Mouse (Mus musculus): ENCODE data around the gene Hoxc6. TPM values are rescaled to one million over a fixed set of nuclear protein-coding genes. Genes with fewer than 3 reads are reported as not detected.

The Hoxc6 gene
- total RNA-seq, 2 experiments from 2014 or later = not detected

DNA sequence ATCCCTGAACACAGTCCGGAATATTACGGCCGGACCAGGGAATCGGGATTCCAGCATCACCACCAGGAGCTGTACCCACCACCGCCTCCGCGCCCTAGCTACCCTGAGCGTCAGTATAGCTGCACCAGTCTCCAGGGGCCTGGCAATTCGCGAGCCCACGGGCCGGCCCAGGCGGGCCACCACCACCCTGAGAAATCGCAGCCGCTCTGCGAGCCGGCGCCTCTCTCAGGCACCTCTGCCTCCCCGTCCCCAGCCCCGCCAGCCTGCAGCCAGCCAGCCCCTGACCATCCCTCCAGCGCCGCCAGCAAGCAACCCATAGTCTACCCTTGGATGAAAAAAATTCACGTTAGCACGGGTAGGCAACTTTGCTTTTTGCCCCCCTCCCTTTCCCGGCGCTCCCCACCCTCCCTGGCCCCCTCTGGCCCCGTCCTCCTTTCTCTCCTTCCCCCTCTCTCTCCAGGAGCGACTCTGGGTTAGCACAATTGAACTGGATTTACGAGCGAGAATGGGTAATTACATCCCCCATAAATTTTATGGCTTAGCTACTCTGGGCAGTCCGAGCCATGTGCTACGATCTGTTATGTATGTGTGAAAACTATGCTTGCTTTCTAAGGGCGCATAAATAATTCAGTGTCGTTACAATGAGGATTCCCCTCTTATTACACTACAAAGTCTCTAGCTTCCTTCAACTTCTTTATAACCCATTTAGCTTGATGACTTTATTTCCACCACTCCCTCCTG is 36.9 kb downstream of the Hoxc6 start:
- ATAC-seq (replicated peaks; ENCODE audit: poor library complexity) = no peak

DNA sequence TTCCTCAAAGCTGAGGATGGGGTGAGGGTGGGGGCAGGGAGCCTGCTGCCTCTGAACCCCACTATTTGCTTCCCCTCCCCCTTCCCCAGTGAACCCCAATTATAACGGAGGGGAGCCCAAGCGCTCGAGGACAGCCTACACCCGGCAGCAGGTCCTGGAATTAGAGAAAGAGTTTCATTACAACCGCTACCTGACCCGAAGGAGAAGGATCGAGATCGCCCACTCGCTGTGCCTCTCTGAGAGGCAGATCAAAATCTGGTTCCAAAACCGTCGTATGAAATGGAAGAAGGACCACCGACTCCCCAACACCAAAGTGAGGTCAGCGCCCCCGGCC is 37.5 kb downstream of the Hoxc6 start:
- ATAC-seq (replicated peaks; ENCODE audit: poor library complexity) = no peak

DNA sequence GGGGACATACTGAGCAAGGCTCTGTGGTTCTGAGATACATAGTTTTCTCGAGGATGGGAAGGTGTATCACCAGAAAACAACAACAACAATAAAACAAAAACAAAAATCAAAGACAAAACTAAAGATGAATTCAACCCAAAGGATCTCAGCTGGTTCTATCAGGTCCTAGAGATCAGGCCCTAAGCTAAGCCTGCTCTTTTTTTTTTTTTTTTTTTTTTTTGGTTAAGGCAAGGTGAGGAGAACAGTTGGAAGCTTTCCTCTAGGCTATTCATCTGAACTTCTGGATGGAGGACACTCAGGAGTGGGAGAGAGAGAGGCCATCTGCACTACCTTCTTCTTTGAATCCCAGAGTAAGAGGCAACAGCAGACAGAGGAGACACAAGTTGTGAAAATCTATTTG is 39.5 kb downstream of the Hoxc6 start:
- ATAC-seq (replicated peaks; ENCODE audit: poor library complexity) = no peak

- ATAC-seq (replicated peaks; ENCODE audit: poor library complexity) = no peak
Observed at GRCm38 (mm10) chr15:103038701-103039480, 40.8 kb downstream of the Hoxc6 start.

DNA sequence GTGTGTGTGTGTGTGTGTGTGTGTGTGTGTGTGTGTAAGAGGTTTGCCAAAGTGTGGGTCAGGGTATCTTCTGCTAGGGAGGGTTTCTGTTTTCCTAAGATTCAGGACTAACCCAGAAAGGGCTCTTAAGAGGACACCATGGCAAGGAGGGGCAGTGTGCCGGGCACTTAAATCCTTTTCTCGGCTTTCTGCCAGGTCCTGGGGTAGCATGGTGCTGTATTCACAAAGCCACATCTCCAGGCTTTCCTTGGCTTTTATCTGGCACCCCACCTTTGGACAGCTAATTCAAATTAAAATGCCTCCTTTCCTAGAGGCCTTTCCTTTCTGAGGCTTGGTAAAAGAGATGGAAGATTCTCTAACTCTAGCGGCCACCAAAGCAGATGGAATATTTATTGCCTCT is 41.6 kb downstream of the Hoxc6 start:
- no peak for ATAC-seq (replicated peaks; ENCODE audit: poor library complexity)

GRCm38 (mm10) chr15:103040601-103041000 is 42.5 kb downstream of the Hoxc6 start:
- ATAC-seq (replicated peaks; ENCODE audit: poor library complexity) = no peak

GRCm38 (mm10) chr15:103041613-103042012 is 43.6 kb downstream of the Hoxc6 start:
- ATAC-seq (replicated peaks; ENCODE audit: poor library complexity) = no peak

- no peak for ATAC-seq (replicated peaks; ENCODE audit: poor library complexity)
Observed at GRCm38 (mm10) chr15:103042209-103042608, 44.2 kb downstream of the Hoxc6 start.

DNA sequence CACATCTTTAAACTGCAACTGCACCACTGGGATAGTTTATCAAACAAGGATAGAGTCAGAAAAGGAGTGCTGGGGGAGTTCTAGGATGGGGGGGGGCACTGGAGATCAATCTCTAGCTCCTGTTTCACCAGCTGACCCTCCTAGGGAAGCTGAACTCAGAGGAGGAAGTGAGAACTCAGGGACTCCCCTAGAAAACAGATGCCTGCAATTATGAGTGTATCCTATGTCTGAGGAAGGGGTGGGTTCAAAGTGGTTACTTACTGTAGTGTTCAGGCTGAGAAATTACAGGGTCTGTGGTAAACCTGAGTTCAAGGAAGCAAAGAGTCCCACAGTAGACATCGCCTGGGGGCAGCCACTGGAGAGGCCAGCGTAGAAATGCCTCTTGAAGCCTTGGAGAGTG is 53.6 kb downstream of the Hoxc6 start:
- 0 out of 2 replicates have a peak, but pooled peaks have one; percentile 20 for ATAC-seq (replicated peaks; ENCODE audit: poor library complexity)

GRCm38 (mm10) chr15:103053210-103053609 is 55.2 kb downstream of the Hoxc6 start:
- no peak for ATAC-seq (replicated peaks; ENCODE audit: poor library complexity)

GRCm38 (mm10) chr15:103056396-103056795 is 58.3 kb downstream of the Hoxc6 start:
- ATAC-seq (replicated peaks; ENCODE audit: poor library complexity) = no peak

DNA sequence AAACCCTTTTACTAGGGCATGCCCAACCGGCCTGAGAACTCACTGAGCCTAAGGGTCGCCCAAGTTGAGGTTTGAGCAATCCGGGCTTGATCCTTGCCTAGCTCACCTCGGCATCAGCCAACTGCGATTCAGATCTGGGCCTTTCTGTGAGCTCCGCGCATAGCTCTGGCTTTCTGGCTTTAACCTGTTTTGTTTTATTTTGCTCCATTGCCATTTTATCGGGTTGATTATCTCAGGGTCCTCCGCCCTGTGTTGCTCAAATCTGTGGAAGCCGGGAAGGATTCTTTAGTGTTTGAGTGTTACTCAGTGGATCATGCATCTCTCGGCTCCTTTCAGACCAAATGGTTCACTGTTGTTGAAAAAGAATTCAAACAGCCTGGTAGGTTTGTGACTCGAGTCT is 60.7 kb downstream of the Hoxc6 start:
- ATAC-seq (replicated peaks; ENCODE audit: poor library complexity) = no peak

GRCm38 (mm10) chr15:103059393-103059992 is 61.4 kb downstream of the Hoxc6 start:
- ATAC-seq (replicated peaks; ENCODE audit: poor library complexity) = no peak

DNA sequence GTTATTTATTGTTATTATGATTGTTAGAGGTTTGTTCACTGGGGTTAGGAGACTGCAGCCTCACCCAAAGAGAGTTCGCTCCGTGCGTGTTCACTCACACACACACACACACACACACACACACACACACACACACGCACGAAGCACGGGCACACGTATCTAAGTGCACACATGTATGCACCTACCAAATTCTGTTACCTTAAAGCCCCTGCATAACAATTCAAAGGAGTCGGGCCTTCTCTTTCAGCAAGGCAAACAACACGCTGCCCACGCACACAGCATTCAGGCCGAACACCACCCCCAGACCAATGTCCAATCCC is 61.9 kb downstream of the Hoxc6 start:
- ATAC-seq (replicated peaks; ENCODE audit: poor library complexity) = no peak

- ATAC-seq (replicated peaks; ENCODE audit: poor library complexity) = no peak
Observed at GRCm38 (mm10) chr15:103060341-103061130, 62.5 kb downstream of the Hoxc6 start.

DNA sequence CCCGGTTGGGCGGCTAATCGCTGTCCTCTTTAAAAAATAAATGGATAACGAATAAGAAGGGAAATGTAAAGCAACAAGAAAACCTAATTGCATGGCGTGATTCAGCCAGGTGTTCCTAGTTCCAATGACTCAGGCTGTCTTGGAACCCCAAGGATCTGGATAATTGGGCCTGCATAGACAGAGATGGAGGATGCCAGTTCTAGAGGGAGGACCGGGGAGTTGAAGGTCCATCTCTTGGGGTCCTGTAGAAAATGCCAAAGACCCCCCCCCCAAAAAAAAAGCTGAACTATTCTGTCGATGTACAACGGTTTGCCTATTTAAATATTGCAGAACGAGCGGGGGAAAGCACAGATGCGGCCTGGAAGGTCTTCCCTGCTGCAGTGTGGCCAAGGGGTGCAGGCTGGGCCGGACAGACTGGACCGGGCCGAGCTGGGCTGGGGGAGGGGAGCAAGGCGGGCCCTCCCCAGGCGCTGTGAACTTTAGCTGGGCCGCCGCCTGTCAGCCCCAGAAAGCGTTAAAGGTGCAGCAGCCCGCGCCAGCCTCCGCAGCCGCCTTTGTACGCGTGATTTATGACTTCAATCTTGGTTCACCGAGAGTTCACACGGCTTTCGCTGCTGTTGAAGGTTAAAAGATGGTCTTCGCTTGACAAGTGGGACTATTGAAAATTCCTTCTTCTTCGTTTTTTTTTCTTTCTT is 63.2 kb downstream of the Hoxc6 start:
- ATAC-seq (replicated peaks; ENCODE audit: poor library complexity) = no peak

Other genes starting within 250 kb of the Hoxc6 start
- gene Hoxc13, start 77.2 kb upstream of the Hoxc6 start, total RNA-seq (2015) = not detected in 2 replicates
- gene Hoxc13, start 77.2 kb upstream of the Hoxc6 start, total RNA-seq (2017) = not detected in 2 replicates
- not detected in 2 replicates for gene Hoxc12, start 61.5 kb upstream of the Hoxc6 start, total RNA-seq (2015)
- gene Hoxc12, start 61.5 kb upstream of the Hoxc6 start, total RNA-seq (2017) = not detected in 2 replicates
- not detected in 2 replicates for gene Hoxc11, start 43.8 kb upstream of the Hoxc6 start, total RNA-seq (2015)
- gene Hoxc11, start 43.8 kb upstream of the Hoxc6 start, total RNA-seq (2017) = not detected in 2 replicates
- gene Hoxc10, start 31.5 kb upstream of the Hoxc6 start, total RNA-seq (2015) = not detected in 2 replicates
- gene Hoxc10, start 31.5 kb upstream of the Hoxc6 start, total RNA-seq (2017) = not detected in 2 replicates
- gene Hoxc5, start 30.8 kb upstream of the Hoxc6 start, total RNA-seq (2015) = not detected in 2 replicates
- not detected in 2 replicates for gene Hoxc5, start 30.8 kb upstream of the Hoxc6 start, total RNA-seq (2017)
- gene Hoxc9, start 21.8 kb upstream of the Hoxc6 start, total RNA-seq (2015) = not detected in 2 replicates
- not detected in 2 replicates for gene Hoxc9, start 21.8 kb upstream of the Hoxc6 start, total RNA-seq (2017)
- gene Hoxc8, start 7.7 kb upstream of the Hoxc6 start, total RNA-seq (2015) = not detected in 2 replicates
- not detected in 2 replicates for gene Hoxc8, start 7.7 kb upstream of the Hoxc6 start, total RNA-seq (2017)
- gene Hoxc4, start 20.7 kb downstream of the Hoxc6 start, total RNA-seq (2015) = not detected in 2 replicates
- gene Hoxc4, start 20.7 kb downstream of the Hoxc6 start, total RNA-seq (2017) = not detected in 2 replicates
- gene Smug1, start 168.8 kb downstream of the Hoxc6 start, total RNA-seq (2015) = 2.1 and 4.5 TPM in 2 replicates
- 3.8 and 4.2 TPM in 2 replicates for gene Smug1, start 168.8 kb downstream of the Hoxc6 start, total RNA-seq (2017)
- 112 and 119 TPM in 2 replicates for gene Cbx5, start 241.6 kb downstream of the Hoxc6 start, total RNA-seq (2015)
- gene Cbx5, start 241.6 kb downstream of the Hoxc6 start, total RNA-seq (2017) = 194 and 261 TPM in 2 replicates
- gene Hnrnpa1, start 242.2 kb downstream of the Hoxc6 start, total RNA-seq (2015) = 700 and 701 TPM in 2 replicates
- 1,324 and 1,596 TPM in 2 replicates for gene Hnrnpa1, start 242.2 kb downstream of the Hoxc6 start, total RNA-seq (2017)

Measured in megakaryocyte progenitor cell, adult 5-6 weeks (primary cell).